ENCODE assay signal across 7 mouse cellular contexts in the genomic region with DNA sequence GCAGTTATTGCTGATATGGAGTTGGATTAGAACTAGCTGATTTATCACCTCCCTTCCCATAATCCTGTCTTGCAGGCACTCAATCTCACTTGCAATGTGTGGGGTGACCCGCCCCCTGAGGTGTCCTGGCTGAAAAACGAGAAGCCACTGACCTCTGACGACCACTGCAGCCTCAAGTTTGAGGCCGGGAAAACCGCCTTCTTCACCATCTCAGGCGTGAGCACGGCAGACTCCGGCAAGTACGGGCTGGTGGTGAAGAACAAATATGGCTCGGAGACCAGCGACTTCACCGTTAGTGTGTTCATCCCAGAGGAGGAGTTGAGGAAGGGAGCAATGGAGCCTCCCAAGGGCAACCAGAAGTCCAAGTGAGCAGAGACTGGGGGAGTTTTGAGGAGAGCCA.
"Had no signal": no experiment of that assay in that cellular context is flagged by ENCODE, and none has a peak within 500 bp of the region (broad histone marks: within the 10 kb centered on the region; RNA-seq: fewer than 3 reads in every experiment).

No protein-coding gene starts in this region.

- H3K4me2 ChIP-seq: limb, embryonic 13.5 days; neural tube, embryonic 12.5 days had no signal

- ATAC-seq: inflammation-experienced regulatory T-cells, adult 6 months; intestine, postnatal 0 days had no signal

- DNase-seq: thymus, adult 18-20 months; thymus, postnatal 14 days had no signal

- H3K27me3 ChIP-seq: limb, embryonic 13.5 days; neural tube, embryonic 12.5 days had no signal

- H3K4me3 ChIP-seq: limb, embryonic 13.5 days; neural tube, embryonic 12.5 days had no signal

- H3K36me3 ChIP-seq: limb, embryonic 13.5 days; neural tube, embryonic 12.5 days had no signal

- H3K27ac ChIP-seq: limb, embryonic 13.5 days; liver, embryonic 14.5 days; neural tube, embryonic 12.5 days had no signal

- H3K9me3 ChIP-seq: limb, embryonic 13.5 days; neural tube, embryonic 12.5 days had no signal

- H3K9ac ChIP-seq: limb, embryonic 13.5 days; liver, embryonic 14.5 days; neural tube, embryonic 12.5 days had no signal
